Mouse (Mus musculus) cerebellum, postnatal 36 days (tissue): Measurements from ENCODE around the gene Pcdh15.

ENCODE experiments used
- DNase-seq, 2 experiments: peaks; one replicate each; pipeline ENCODE4 v3.0.0; 2021 to 2022; ENCODE audit warnings: mixed read lengths in 2 of 2

The Pcdh15 gene

DNA sequence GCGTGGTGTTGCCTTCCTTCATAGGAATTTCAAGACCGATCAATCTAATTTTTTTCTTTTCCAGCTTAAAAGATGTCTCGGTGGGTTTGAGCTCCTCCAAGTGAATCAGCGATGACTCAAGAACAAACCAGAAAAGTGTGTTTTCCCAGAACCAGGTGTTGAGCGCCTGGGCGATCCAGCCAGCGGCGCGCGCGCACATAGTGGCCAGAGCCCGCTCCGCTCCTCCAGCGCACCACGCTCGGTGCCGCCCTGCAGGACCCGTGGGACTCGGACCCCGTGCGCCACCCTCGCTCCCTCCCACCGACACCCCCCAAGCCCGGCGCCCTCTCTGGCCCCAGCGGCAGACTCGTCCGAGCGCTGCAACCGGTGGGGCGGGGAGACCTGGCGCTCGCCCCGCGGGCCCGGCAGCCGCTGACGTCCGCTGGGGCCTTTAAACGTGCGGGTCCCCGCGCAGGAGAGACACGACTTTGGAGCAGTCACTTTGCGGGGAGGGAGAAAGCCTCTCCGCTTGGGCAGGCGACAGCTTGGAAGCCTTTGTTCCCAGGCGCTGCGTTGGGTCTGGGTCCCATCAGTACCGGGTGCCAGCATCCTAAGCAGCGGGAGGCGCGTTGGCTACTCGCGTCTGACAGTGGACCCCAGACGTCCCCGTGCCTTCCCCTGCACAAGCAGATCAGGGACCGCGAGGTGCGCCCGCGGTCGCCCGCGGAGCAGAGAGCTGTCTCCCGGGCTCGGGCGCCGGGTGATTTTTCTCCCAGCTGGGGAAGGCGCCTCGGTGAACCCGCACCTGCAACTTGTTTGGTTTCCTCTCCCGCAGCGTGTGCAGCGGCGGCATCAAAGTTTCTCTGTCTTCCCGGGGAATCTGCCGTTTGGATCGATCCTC lies at the start of gene Pcdh15:
Pcdh15 (plus strand) TSS at position 377 of the 880 bp plus-strand sequence.
- DNase-seq = no peak

GRCm38 (mm10) chr10:73052074-73052473 lies 47.1 kb upstream of the Pcdh15 start:
- no peak for DNase-seq

DNA sequence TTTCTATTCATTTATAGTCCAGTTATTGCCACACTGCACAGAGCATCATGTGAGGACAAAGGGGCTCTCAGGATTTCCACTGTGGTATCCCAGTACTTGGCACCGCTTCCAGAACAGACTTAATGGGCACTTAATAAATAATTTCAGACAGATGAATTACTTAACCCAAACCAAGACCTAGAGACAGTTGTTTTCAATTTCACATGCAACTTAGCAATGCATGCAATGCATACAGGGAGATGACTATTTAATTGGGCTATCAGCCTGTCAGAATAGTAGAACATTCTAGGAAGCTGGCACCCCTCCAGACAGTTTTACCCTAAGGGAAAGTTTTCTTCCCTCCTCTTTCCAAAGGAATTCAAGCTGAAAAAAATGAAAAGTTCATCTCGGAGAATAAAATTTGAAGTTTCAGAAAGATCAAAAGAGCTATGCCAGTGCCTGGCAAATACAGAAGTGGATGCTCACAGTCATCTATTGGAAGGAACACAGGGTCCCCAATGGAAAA lies 39.4 kb upstream of the Pcdh15 start:
- DNase-seq = no peak

GRCm38 (mm10) chr10:73086703-73087102 lies 12.4 kb upstream of the Pcdh15 start:
- DNase-seq = no peak

DNA sequence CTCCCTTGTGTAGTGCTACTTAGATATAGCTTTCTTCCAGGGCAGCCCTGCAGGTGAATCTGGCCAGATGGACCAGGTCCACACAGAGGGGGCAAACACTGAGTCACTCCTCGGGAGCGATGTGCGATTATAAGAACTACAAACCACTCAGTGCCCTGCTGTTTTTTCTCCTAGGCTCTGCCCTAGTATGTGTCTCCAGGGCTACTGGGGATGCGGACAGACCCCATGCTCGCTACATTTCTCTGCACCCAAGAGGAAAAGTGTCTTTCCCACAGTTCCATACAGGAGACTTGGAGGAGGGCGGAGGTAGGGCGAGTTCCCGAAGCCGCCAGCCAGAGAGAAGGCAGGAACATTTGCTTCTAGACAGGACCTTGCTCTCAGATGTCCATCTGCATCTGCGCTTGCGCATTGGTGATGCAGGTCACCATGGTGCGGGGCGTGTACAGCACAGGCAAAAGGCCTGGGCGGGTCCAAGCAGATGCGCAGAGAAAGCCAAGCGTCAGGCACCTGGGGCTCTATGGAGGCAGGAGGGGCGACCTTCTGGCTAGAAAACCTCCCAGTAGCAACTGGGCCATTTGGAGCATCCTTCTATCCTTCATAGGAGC lies 2.5 kb upstream of the Pcdh15 start:
- DNase-seq = peak; percentile 64 to 70

GRCm38 (mm10) chr10:73097176-73097575 lies 2.0 kb upstream of the Pcdh15 start:
- DNase-seq = peak; percentile 21 to 27

DNA sequence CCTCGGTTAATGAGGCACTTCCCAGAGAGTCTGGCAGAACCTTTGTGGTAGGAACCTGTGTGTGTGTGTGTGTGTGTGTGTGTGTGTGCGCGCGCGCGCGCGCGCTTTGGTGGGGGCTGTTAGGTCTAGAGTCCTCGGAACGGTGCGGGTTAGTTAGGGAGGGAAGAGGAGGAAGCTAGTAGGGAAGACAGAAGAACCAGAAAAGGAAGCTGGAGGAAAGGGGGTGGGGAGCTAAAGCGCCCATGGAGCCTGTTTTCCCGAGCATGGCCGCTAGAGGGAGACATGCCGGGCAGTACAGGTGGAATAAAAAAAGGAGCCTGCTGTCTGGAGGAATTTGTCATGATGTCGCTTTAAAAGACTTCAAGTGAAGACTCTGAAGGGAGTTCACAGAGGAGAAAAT lies 1.2 kb upstream of the Pcdh15 start:
- peak; percentile 65 to 70 for DNase-seq

DNA sequence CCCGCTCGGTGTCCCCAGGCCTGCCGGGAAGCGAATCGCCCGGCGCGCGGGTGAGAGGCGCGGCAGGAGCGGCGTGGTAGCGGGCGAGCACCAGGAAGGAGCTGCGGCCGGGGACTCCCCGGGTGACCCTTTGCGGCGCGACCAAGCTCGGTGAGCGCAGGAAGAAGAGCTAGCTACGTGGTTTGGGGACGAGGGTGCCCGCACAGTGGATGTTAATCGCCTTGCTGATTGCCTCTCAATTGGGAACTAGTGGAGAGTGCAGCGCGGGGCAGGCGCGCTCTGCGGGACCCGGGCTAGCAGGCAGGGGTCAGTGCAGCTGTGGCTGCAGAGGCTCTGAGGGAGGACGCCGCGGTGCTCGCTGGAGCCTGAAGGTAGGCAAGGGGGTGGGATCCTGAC lies 702 bp downstream of the Pcdh15 start:
- no peak for DNase-seq

DNA sequence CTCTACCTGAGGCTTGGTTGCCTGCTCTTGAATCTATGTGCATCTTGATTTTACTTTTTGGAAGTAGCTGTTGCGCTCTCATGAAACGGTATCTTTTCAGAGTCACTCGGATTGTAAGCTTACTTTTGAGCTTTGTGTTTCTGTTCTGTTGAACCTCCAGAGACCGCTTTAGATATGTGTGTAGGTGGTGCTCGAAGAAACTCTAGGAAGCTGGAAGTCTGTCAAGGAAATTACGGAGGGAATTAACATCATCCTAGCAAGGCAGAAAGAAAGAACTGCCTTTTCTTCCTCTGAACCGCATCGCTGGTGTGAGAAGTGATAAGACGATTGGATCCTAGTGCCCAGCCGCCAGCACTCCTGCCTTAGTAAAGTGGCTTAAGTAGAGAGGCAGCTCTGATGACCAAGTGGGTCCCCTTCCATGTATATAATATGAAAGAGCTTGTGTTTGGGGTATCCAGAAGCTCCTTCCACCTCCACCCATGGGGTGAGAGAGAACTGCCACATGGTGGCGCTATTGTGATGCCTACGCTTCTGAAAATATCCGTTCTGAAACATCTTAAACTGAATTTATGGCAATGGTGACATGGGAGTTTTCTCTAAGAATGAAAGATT lies 4.3 kb downstream of the Pcdh15 start:
- peak in 1 of 2 experiments; percentile 5 for DNase-seq

- DNase-seq = peak; percentile 9 to 13
Measured at GRCm38 (mm10) chr10:73105893-73106292, 6.8 kb downstream of the Pcdh15 start.

DNA sequence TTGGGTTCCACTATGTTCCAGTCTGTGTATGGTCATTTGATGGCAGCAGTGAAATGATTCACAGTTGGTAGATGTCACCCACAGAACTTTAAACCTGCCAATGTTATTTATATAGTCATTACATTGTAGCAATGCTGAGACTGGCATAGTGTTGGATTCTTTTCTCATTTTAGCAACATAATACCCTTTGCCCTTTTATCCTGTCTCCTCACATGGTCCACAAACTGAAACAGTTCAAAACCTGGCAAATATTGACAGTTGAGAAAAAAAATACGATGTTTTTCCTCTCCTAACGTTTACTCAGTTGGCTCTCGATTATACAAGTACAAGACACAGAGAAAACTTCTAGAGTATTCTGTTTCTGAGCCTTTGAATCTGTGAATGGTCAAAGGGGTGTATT lies 38.8 kb downstream of the Pcdh15 start:
- DNase-seq = no peak

DNA sequence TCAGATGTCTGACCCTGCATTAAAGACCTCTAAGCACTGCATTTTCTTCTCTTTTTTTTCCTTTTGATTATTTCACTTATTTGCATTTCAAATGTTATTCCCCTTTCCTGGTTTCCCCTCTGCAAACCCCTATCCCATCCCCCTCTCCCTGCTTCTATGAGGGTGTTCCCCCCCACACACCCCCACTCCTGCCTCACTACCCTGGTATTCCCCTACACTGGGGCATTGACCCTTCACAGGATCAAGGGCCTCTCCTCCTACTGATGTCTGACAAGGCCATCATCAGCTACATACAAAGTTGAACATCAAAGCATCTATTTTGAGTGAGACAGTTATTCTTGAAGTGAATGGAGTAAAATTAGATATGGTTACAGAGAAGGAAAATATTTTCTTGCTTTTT lies 48.4 kb downstream of the Pcdh15 start:
- DNase-seq = no peak

GRCm38 (mm10) chr10:73147978-73148377 lies 48.8 kb downstream of the Pcdh15 start:
- DNase-seq = no peak

DNA sequence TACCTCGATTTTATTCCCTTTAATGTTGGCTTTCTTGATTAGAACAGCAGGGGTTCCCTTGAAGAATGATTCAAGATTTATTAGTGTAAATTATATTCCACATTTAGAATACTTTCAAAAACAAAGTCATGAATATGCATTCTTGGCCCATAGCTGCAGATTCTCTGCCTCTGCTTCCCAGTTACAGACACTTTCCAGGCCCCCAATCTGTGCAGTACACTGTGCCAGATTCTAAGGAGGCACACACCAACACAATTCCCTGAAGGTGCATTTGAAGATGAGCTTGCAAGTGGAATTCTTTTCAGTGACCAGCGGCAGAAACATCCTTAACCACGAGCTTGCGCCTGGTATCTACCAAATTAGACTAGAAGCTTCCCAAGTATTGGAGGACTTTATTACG lies 55.4 kb downstream of the Pcdh15 start:
- no peak for DNase-seq

- no peak for DNase-seq
Measured at GRCm38 (mm10) chr10:73161757-73162156, 62.6 kb downstream of the Pcdh15 start.

DNA sequence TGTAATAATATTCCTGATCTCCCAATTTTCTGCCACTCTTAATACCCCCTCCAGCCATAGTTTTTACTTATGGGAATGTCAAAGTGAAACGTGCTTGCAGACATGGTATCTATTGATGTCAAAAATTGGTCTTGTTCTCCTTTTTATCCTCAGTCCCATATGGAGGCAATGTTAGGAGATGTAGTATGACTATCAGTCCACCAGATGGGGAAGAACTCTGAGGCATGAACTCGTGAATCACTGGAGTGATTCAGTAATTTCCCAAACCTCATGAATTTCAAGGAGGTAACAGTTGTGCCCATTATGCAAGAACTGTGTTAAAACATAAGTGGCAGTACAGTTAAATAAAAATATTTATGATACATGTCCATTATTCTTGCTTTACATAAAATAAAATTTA lies 116.9 kb downstream of the Pcdh15 start:
- DNase-seq = no peak

DNA sequence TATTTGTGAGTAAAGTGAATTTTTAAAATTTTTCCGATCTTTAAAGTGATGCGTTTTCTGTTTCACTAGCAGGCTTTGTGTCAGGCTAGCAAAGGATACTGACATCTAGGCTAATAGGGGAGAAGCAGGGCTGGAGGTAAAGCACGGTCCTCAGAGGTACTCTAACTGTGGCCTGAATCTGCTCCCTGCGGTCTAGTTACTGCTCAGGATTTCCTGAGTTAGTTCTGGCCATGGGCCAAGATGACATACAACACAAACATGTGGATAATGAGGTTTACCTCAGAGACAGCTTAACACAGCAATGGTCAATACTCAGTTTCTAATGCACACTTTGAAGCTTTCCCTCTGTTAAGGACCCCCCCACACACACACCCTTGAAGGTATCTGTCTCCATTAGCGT lies 143.2 kb downstream of the Pcdh15 start:
- DNase-seq = no peak

- no peak for DNase-seq
Measured at GRCm38 (mm10) chr10:73280438-73280837, 181.3 kb downstream of the Pcdh15 start.

GRCm38 (mm10) chr10:73296456-73296855 lies 197.3 kb downstream of the Pcdh15 start:
- DNase-seq = peak; percentile 35 to 38

- DNase-seq = peak in 1 of 2 experiments; percentile 1
Measured at GRCm38 (mm10) chr10:73301951-73302350, 202.8 kb downstream of the Pcdh15 start.

DNA sequence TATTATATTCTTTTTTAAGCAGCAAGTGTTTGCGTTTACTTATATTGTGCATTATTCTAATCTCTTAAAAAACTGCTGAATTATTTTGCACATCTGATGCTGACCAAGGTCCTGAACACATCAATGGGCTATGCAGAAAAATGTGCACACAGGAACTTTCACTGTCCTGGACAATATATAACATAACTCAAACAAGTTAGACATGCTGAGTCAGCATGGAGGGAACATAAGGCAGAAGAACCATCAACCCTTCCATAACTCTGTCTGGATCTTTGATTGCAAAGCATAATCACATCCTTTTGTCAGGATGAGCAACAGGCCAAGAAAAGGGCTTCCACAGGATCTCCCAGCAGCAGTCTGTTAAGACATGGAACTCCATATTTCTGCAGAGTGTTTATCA lies 207.5 kb downstream of the Pcdh15 start:
- no peak for DNase-seq

GRCm38 (mm10) chr10:73326861-73327260 lies 227.7 kb downstream of the Pcdh15 start:
- no peak for DNase-seq

GRCm38 (mm10) chr10:73333426-73333825 lies 234.3 kb downstream of the Pcdh15 start:
- no peak for DNase-seq

DNA sequence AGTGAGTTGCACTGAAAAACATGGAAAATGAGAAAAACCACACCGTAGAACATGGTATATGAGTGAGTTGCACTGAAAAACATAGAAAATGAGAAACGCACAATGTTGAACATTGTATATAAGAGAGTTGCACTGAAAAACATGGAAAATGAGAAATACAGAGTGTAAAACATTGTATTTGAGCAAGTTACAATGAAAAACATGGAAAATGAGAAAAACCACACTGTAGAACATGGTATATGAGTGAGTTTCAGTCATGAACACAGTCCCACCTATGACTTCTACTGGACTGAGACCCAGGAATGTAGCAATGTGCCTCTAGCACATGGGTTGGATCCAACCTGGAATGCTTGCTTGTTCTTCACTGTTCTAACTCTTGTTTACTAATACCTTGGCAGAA lies 279.9 kb downstream of the Pcdh15 start:
- DNase-seq = no peak
